Mouse (Mus musculus): Measurements from ENCODE around the gene Tufm.

- TF ChIP-seq POLR2A (IDR thresholded peaks at IDR 0.05; ENCODE audit: low read depth, low read length) (no peak), CTCF (IDR thresholded peaks at IDR 0.05; ENCODE audit: extremely low read depth, insufficient read length, insufficient replicate concordance, low read depth, low read length) (no peak)
Measured at GRCm38 (mm10) chr7:126444536-126444935, 42.6 kb upstream of the Tufm start.

Measured in small intestine, adult 2 months (tissue).